Mouse (Mus musculus): Measurements from ENCODE around the gene Tie1.

DNA sequence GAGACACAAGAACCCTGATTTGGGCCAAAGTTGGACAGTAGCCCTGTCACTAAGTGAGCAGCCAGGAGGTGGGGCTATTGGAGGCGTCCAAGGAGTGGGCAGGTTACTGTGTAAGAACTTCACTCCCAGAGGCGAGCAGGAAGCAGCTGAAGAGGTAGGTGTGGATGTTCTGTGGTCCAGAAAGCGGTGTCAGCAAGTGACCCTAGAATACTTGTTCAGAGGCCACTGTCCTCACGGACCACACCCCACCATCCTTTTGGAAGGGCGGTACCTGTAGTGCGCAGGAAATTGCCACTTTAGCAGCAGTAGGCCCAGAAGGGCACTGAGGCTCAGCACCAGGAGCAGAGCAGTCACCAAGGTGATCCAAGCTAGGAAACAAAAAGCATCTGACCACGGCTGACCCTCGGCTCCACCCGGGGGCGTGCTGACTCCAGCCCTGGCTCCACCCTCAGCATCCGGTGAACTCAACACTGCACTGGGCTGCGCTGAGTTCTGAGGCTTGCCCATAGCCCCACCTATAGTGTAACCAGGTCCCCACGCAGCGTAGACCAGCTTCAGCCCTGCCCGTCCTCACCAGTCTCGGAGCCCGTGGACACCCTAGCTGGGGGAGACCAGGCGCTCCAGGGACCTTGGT, 44.0 kb downstream of the Tie1 start:
- TF ChIP-seq GATA1 (IDR thresholded peaks at IDR 0.05; ENCODE audit: borderline replicate concordance, low read length) = no peak
- TF ChIP-seq FLI1 (IDR thresholded peaks at IDR 0.05; ENCODE audit: low read length) = no peak

All from megakaryocyte, embryonic 14.5 days (primary cell).